Mouse (Mus musculus) neural tube, embryonic 12.5 days (tissue): ENCODE results near the gene Ppp6r2. TPM values are rescaled to one million over a fixed set of nuclear protein-coding genes. Genes with fewer than 3 reads are reported as not detected.
A peak's percentile ranks its signal among the peaks of the same experiment; 100 is the strongest.

ENCODE experiments used
- ATAC-seq: fragments of 200-750 bp; cut with Nextera tagmentation; 2 replicates; pipeline ENCODE4 v1.8.0; 2017; ENCODE audit warnings: low read depth, mild to moderate bottlenecking, moderate TSS enrichment, moderate library complexity; ENCODE audit not compliant: low FRiP score
- H3K27ac ChIP-seq: fragments of 300-500 bp; sonication (generic); 2 replicates; pipeline ENCODE4 v1.5.1; 2016
- H3K27me3 ChIP-seq: fragments of 300-500 bp; sonication (generic); replicated peaks from 2 replicates; pipeline ENCODE4 v1.6.1; 2016; ENCODE audit warnings: mild to moderate bottlenecking
- H3K36me3 ChIP-seq: fragments of 300-500 bp; sonication (generic); 2 replicates; pipeline ENCODE4 v1.6.1; 2016; ENCODE audit warnings: mild to moderate bottlenecking
- H3K4me1 ChIP-seq: fragments of 300-500 bp; sonication (generic); 2 replicates; pipeline ENCODE4 v1.6.1; 2016
- H3K4me2 ChIP-seq: fragments of 300-500 bp; sonication (generic); replicated peaks from 2 replicates; pipeline ENCODE4 v1.6.1; 2016; ENCODE audit warnings: mild to moderate bottlenecking
- H3K4me3 ChIP-seq: fragments of 300-500 bp; sonication (generic); 2 replicates; pipeline ENCODE4 v1.5.1; 2016
- H3K9ac ChIP-seq: fragments of 300-500 bp; sonication (generic); 2 replicates; pipeline ENCODE4 v1.6.1; 2016; ENCODE audit warnings: mild to moderate bottlenecking
- H3K9me3 ChIP-seq: fragments of 300-500 bp; sonication (generic); 2 replicates; pipeline ENCODE4 v1.6.1; 2016; ENCODE audit warnings: mild to moderate bottlenecking
- WGBS: fragments of 180-500 bp; shearing (Covaris S2); methylation state at CpG from one replicate; pipeline ENCODE4 v1.1.7; 2016; 5-methylcytosine and 5-hydroxymethylcytosine counted together
- polyA plus RNA-seq: library from polyadenylated mRNA; unstranded; fragments of >200 nt; fragmentation: Nextera tagmentation; extraction: Ambion mirVana; gene quantifications from 2 replicates; pipeline ENCODE4 v1.2.1, GENCODE M21; 2016

Ppp6r2 gene
- polyA plus RNA-seq, 1 experiment from 2014 or later: 56.9 TPM

GRCm38 (mm10) chr15:89300180-89300579 lies 88.8 kb downstream of the Ppp6r2 start:
- H3K27me3 ChIP-seq: no peaks in the 10 kb centered on the region
- H3K4me3 ChIP-seq: no peak overlapping the region
- no peak overlapping the region for H3K9ac ChIP-seq
- no peak overlapping the region for H3K4me2 ChIP-seq
- no peak overlapping the region for H3K27ac ChIP-seq
- no peaks in the 10 kb centered on the region for H3K9me3 ChIP-seq
- 93% methylated on average over 13 of the region's 13 CpGs for WGBS
- peaks cover 93% of the 10 kb centered on the region for H3K36me3 ChIP-seq
- ATAC-seq: no peak
- no peaks in the 10 kb centered on the region for H3K4me1 ChIP-seq

- WGBS: 96% methylated on average over 8 of the region's 8 CpGs
- Histone ChIP-seq H3K4me3 (no peak overlapping the region), H3K36me3 (peaks cover 93% of the 10 kb centered on the region), H3K27me3 (no peaks in the 10 kb centered on the region), H3K4me1 (no peaks in the 10 kb centered on the region), H3K27ac (no peak overlapping the region), H3K4me2 (no peak overlapping the region), H3K9ac (no peak overlapping the region), H3K9me3 (no peaks in the 10 kb centered on the region)
- no peak for ATAC-seq
These were observed 89.2 kb downstream of the Ppp6r2 start for GRCm38 (mm10) chr15:89300600-89300999.

GRCm38 (mm10) chr15:89305966-89306365 lies 94.6 kb downstream of the Ppp6r2 start:
- Histone ChIP-seq H3K4me1 (no peaks in the 10 kb centered on the region; the same call in 1 of the 2 replicates), H3K4me3 (no peak overlapping the region), H3K27me3 (no peaks in the 10 kb centered on the region), H3K9ac (no peak overlapping the region), H3K27ac (no peak overlapping the region), H3K9me3 (no peaks in the 10 kb centered on the region), H3K36me3 (peaks cover 63% of the 10 kb centered on the region), H3K4me2 (no peak overlapping the region)
- ATAC-seq: no peak
- WGBS: 78% methylated on average over 1 of the region's 1 CpGs

GRCm38 (mm10) chr15:89307461-89307860 lies 96.1 kb downstream of the Ppp6r2 start:
- no peaks in the 10 kb centered on the region for H3K9me3 ChIP-seq
- H3K4me3 ChIP-seq: no peak overlapping the region
- 93% methylated on average over 13 of the region's 13 CpGs for WGBS
- H3K4me1 ChIP-seq: no peaks in the 10 kb centered on the region; the same call in 1 of the 2 replicates
- no peak for ATAC-seq
- H3K27me3 ChIP-seq: no peaks in the 10 kb centered on the region
- H3K9ac ChIP-seq: no peak overlapping the region
- 0 out of 2 replicates have a peak overlapping the region, but pooled peaks have one; percentile 4 for H3K27ac ChIP-seq
- H3K4me2 ChIP-seq: no peak overlapping the region
- H3K36me3 ChIP-seq: peaks cover 48% of the 10 kb centered on the region

- WGBS: 89% methylated on average over 7 of the region's 7 CpGs
- peaks cover 6% of the 10 kb centered on the region for H3K4me1 ChIP-seq
- no peak overlapping the region for H3K4me3 ChIP-seq
- no peak overlapping the region for H3K9ac ChIP-seq
- no peaks in the 10 kb centered on the region for H3K9me3 ChIP-seq
- no peaks in the 10 kb centered on the region for H3K27me3 ChIP-seq
- H3K36me3 ChIP-seq: peaks cover 37% of the 10 kb centered on the region
- H3K27ac ChIP-seq: no peak overlapping the region
- no peak overlapping the region for H3K4me2 ChIP-seq
- ATAC-seq: no peak
These were observed 97.2 kb downstream of the Ppp6r2 start for GRCm38 (mm10) chr15:89308406-89309139.

GRCm38 (mm10) chr15:89309962-89310498 lies 98.7 kb downstream of the Ppp6r2 start:
- WGBS: 78% methylated on average over 6 of the region's 6 CpGs
- no peaks in the 10 kb centered on the region for H3K27me3 ChIP-seq
- H3K27ac ChIP-seq: no peak overlapping the region
- no peak overlapping the region for H3K9ac ChIP-seq
- ATAC-seq: no peak
- no peak overlapping the region for H3K4me2 ChIP-seq
- no peaks in the 10 kb centered on the region for H3K9me3 ChIP-seq
- peaks cover 22% of the 10 kb centered on the region for H3K36me3 ChIP-seq
- peaks cover 17% of the 10 kb centered on the region for H3K4me1 ChIP-seq
- H3K4me3 ChIP-seq: no peak overlapping the region

GRCm38 (mm10) chr15:89313359-89313758 lies 102.0 kb downstream of the Ppp6r2 start:
- ATAC-seq: no peak
- H3K9ac ChIP-seq: peak overlapping the region; percentile 44; the same call in 1 of the 2 replicates
- peak overlapping the region; percentile 93 for H3K4me2 ChIP-seq
- no peaks in the 10 kb centered on the region for H3K9me3 ChIP-seq
- 82% methylated on average over 4 of the region's 4 CpGs for WGBS
- H3K27me3 ChIP-seq: no peaks in the 10 kb centered on the region
- H3K4me1 ChIP-seq: peaks cover 17% of the 10 kb centered on the region
- no peaks in the 10 kb centered on the region for H3K36me3 ChIP-seq
- H3K4me3 ChIP-seq: no peak overlapping the region; the same call in 1 of the 2 replicates
- no peak overlapping the region for H3K27ac ChIP-seq

GRCm38 (mm10) chr15:89314107-89314506 lies 102.8 kb downstream of the Ppp6r2 start:
- Histone ChIP-seq H3K9ac (peak overlapping the region; percentile 91), H3K4me3 (peak overlapping the region; percentile 93), H3K27ac (no peak overlapping the region), H3K27me3 (no peaks in the 10 kb centered on the region), H3K36me3 (no peaks in the 10 kb centered on the region), H3K4me2 (peak overlapping the region; percentile 93), H3K9me3 (no peaks in the 10 kb centered on the region), H3K4me1 (peaks cover 17% of the 10 kb centered on the region)
- WGBS: 34% methylated on average over 3 of the region's 3 CpGs
- ATAC-seq: no peak

- no peaks in the 10 kb centered on the region for H3K36me3 ChIP-seq
- no peaks in the 10 kb centered on the region for H3K9me3 ChIP-seq
- WGBS: under 1% methylated on average over 58 of the region's 58 CpGs
- H3K4me1 ChIP-seq: peaks cover 17% of the 10 kb centered on the region
- peak overlapping the region; percentile 91 for H3K9ac ChIP-seq
- H3K27ac ChIP-seq: no peak overlapping the region
- H3K27me3 ChIP-seq: no peaks in the 10 kb centered on the region
- H3K4me2 ChIP-seq: peak overlapping the region; percentile 93
- peak; percentile 74 for ATAC-seq
- H3K4me3 ChIP-seq: peak overlapping the region; percentile 93
These were observed 103.3 kb downstream of the Ppp6r2 start for GRCm38 (mm10) chr15:89314511-89315189.

- Histone ChIP-seq H3K4me3 (peak within 1 kb of the TSS; percentile 93), H3K4me2 (peak within 1 kb of the TSS; percentile 93), H3K9me3 (no peaks in the 10 kb centered on the region), H3K27ac (no peak within 1 kb of the TSS), H3K27me3 (no peaks in the 10 kb centered on the region), H3K9ac (peak within 1 kb of the TSS; percentile 91), H3K36me3 (no peaks in the 10 kb centered on the region), H3K4me1 (peaks cover 17% of the 10 kb centered on the region)
- under 1% methylated on average over 37 of the region's 37 CpGs for WGBS
- peak; percentile 99 for ATAC-seq
These were observed 103.9 kb downstream of the Ppp6r2 start, which contains the start of gene Sbf1 for GRCm38 (mm10) chr15:89315190-89315731. Gene Sbf1, minus strand, starts transcription at chr15:89315311.

GRCm38 (mm10) chr15:89316146-89316545 lies 104.8 kb downstream of the Ppp6r2 start:
- Histone ChIP-seq H3K9ac (no peak overlapping the region), H3K4me3 (no peak overlapping the region), H3K27ac (no peak overlapping the region), H3K36me3 (no peaks in the 10 kb centered on the region), H3K4me1 (peaks cover 17% of the 10 kb centered on the region), H3K4me2 (no peak overlapping the region), H3K9me3 (no peaks in the 10 kb centered on the region), H3K27me3 (no peaks in the 10 kb centered on the region)
- no peak for ATAC-seq
- WGBS: 63% methylated on average over 11 of the region's 11 CpGs

GRCm38 (mm10) chr15:89321264-89321663 lies 109.9 kb downstream of the Ppp6r2 start:
- Histone ChIP-seq H3K9ac (no peak overlapping the region), H3K4me3 (no peak overlapping the region), H3K27me3 (peaks cover 15% of the 10 kb centered on the region), H3K27ac (no peak overlapping the region), H3K9me3 (no peaks in the 10 kb centered on the region), H3K36me3 (no peaks in the 10 kb centered on the region), H3K4me2 (no peak overlapping the region), H3K4me1 (peaks cover 4% of the 10 kb centered on the region; the same call in 1 of the 2 replicates)
- WGBS: 85% methylated on average over 8 of the region's 8 CpGs
- ATAC-seq: no peak
